Mouse (Mus musculus): ENCODE measurements around the gene Mmp23. TPM values are rescaled to one million over a fixed set of nuclear protein-coding genes. Genes with fewer than 3 reads are reported as not detected.
"Not testable (repeated sequence)": the region's sequence is repeated elsewhere in the genome, so short reads cannot be mapped to it uniquely, and the experiment has no call there.

Gene Mmp23
- polyA plus RNA-seq, 1 experiment: 1.8 TPM

DNA sequence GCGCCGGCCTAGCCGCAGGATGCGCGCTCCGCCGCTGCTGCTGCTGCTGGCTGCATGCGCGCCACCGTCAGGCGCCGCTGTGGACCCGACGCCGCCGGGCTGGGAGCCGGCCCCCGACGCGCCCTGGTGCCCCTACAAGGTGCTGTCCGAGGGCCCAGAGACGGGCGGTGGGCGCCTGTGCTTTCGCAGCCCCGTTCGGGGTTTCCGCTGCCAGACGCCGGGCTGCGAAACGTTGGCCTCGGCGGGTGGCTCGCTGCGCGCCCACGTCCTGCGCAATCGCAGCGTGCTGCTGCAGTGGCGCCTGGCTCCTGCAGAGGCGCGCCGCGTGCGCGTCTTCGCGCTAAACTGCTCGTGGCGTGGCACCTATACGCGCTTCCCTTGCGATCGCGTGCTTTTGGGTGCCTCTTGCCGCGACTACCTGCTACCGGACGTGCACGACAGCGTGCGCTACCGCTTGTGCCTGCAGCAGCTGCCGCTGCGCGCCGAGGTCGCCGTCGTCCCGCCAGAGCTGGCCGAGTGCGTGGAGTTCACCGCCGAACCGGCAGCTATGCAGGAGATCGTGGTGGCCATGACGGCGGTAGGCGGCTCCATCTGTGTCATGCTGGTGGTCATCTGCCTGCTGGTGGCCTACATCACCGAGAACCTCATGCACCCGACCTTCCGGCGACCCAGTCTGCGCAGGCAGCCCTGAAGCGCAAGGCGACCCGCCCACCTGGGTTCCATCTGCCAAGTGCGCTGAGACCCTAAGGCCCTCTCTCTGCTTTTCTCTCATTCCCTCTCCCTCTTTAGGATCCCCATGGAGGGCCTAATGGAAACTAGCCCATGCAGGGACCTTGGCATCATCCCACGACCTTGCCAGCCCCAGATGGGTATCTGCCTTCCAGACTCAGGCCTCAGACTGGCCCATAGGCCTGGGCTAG, 41.6 kb upstream of the Mmp23 start:
- Histone ChIP-seq H3ac (ENCODE audit: control insufficient read depth, insufficient read length) (peak overlapping the region; percentile 43), H3K4me3 (peak overlapping the region; percentile 15), H3K79me2 (ENCODE audit: control insufficient read depth, insufficient read depth) (no peaks in the 10 kb centered on the region), H3K36me3 (ENCODE audit: control insufficient read depth, insufficient read depth) (no peaks in the 10 kb centered on the region), H3K4me2 (ENCODE audit: low read depth) (peak overlapping the region; percentile 69), H3K27me3 (ENCODE audit: control insufficient read depth, insufficient read depth, insufficient read length) (no peaks in the 10 kb centered on the region)
- TF ChIP-seq SRF (IDR thresholded peaks at IDR 0.05; ENCODE audit: control insufficient read depth, insufficient read length, low read depth) (no peak), TCF12 (IDR thresholded peaks at IDR 0.05; ENCODE audit: insufficient read depth, poor library complexity, severe bottlenecking) (no peak), MYOD1 (IDR thresholded peaks at IDR 0.05; ENCODE audit: control insufficient read depth in 1 of 3, insufficient read length in 2 of 3, low read depth in 2 of 3) (peak in 2 of 3 experiments; percentile 25 to 71), E2F4 (IDR thresholded peaks at IDR 0.05; ENCODE audit: insufficient read depth) (no peak), MYOG (IDR thresholded peaks at IDR 0.05; ENCODE audit: control insufficient read depth in 1 of 3, insufficient read depth in 1 of 3, insufficient read length in 2 of 3, low read depth in 2 of 3) (peak in 1 of 3 experiments; percentile 27), REST (IDR thresholded peaks at IDR 0.05; ENCODE audit: insufficient read depth, insufficient read length) (no peak), POLR2A (IDR thresholded peaks at IDR 0.05; ENCODE audit: insufficient read length, low read depth) (peak; percentile 52), CEBPB (IDR thresholded peaks at IDR 0.05; ENCODE audit: insufficient read depth, poor library complexity, severe bottlenecking) (no peak), TCF3 (IDR thresholded peaks at IDR 0.05; ENCODE audit: insufficient read length, low read depth) (no peak), MAX (IDR thresholded peaks at IDR 0.05; ENCODE audit: low read depth) (no peak), USF1 (IDR thresholded peaks at IDR 0.05; ENCODE audit: low read depth) (no peak)

GRCm38 (mm10) chr4:155694111-155694481, 40.9 kb upstream of the Mmp23 start, which contains the start of gene Fndc10:
TSS of gene Fndc10 (plus strand) at chr4:155694342.
- Histone ChIP-seq H3ac (ENCODE audit: control insufficient read depth, insufficient read length) (peak within 1 kb of the TSS; percentile 43), H3K4me3 (peak within 1 kb of the TSS; percentile 15), H3K27me3 (ENCODE audit: control insufficient read depth, insufficient read depth, insufficient read length) (no peaks in the 10 kb centered on the region), H3K4me2 (ENCODE audit: low read depth) (peak within 1 kb of the TSS; percentile 70), H3K79me2 (ENCODE audit: control insufficient read depth, insufficient read depth) (no peaks in the 10 kb centered on the region), H3K36me3 (ENCODE audit: control insufficient read depth, insufficient read depth) (no peaks in the 10 kb centered on the region)
- TF ChIP-seq POLR2A (IDR thresholded peaks at IDR 0.05; ENCODE audit: insufficient read length, low read depth) (peak; percentile 56), REST (IDR thresholded peaks at IDR 0.05; ENCODE audit: insufficient read depth, insufficient read length) (no peak)

DNA sequence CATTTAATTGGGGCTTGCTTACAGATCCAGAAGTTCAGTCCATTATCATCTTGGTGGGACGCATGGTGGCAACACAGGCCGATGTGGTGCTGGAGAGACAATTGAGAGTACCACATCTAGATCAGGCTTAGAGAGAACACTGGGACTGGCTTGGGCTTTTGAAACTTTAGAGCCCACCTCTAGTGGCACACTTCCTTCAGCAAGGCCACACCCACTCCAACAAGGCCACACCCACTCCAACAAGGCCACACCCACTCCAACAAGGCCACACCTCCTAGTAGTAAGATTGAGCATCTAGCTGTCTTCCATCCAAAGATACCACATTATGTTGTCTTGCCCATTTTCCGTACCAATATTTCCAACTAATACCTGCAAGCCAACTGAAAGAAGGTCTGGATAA, 39.2 kb upstream of the Mmp23 start:
- TF ChIP-seq MYOG (IDR thresholded peaks at IDR 0.05; ENCODE audit: control insufficient read depth in 1 of 3, insufficient read depth in 1 of 3, insufficient read length in 2 of 3, low read depth in 2 of 3) (no peak), POLR2A (IDR thresholded peaks at IDR 0.05; ENCODE audit: insufficient read length, low read depth) (no peak)
- no peaks in the 10 kb centered on the region for H3K27me3 ChIP-seq (ENCODE audit: control insufficient read depth, insufficient read depth, insufficient read length)
- H3K4me2 ChIP-seq (ENCODE audit: low read depth): no peak overlapping the region
- no peak overlapping the region for H3ac ChIP-seq (ENCODE audit: control insufficient read depth, insufficient read length)
- no peak overlapping the region for H3K4me3 ChIP-seq
- no peaks in the 10 kb centered on the region for H3K79me2 ChIP-seq (ENCODE audit: control insufficient read depth, insufficient read depth)
- H3K36me3 ChIP-seq (ENCODE audit: control insufficient read depth, insufficient read depth): no peaks in the 10 kb centered on the region

GRCm38 (mm10) chr4:155690571-155691375, 37.6 kb upstream of the Mmp23 start:
- no peaks in the 10 kb centered on the region for H3K79me2 ChIP-seq (ENCODE audit: control insufficient read depth, insufficient read depth)
- no peak overlapping the region for H3K4me3 ChIP-seq
- no peak overlapping the region for H3K4me2 ChIP-seq (ENCODE audit: low read depth)
- no peak for TF ChIP-seq CEBPB (IDR thresholded peaks at IDR 0.05; ENCODE audit: insufficient read depth, poor library complexity, severe bottlenecking)
- no peak for TF ChIP-seq POLR2AphosphoS2 (IDR thresholded peaks at IDR 0.05; ENCODE audit: insufficient read length, low read depth)
- TF ChIP-seq MAX (IDR thresholded peaks at IDR 0.05; ENCODE audit: low read depth): no peak
- no peak for TF ChIP-seq POLR2A (IDR thresholded peaks at IDR 0.05; ENCODE audit: insufficient read length, low read depth)
- no peak for TF ChIP-seq SRF (IDR thresholded peaks at IDR 0.05; ENCODE audit: control insufficient read depth, insufficient read length, low read depth)
- TF ChIP-seq TCF12 (IDR thresholded peaks at IDR 0.05; ENCODE audit: insufficient read depth, poor library complexity, severe bottlenecking): no peak
- TF ChIP-seq USF1 (IDR thresholded peaks at IDR 0.05; ENCODE audit: low read depth): no peak
- TF ChIP-seq MYOG (IDR thresholded peaks at IDR 0.05; ENCODE audit: control insufficient read depth in 1 of 3, insufficient read depth in 1 of 3, insufficient read length in 2 of 3, low read depth in 2 of 3): no peak
- no peak for TF ChIP-seq REST (IDR thresholded peaks at IDR 0.05; ENCODE audit: insufficient read depth, insufficient read length)
- TF ChIP-seq MYOD1 (IDR thresholded peaks at IDR 0.05; ENCODE audit: control insufficient read depth in 1 of 3, insufficient read length in 2 of 3, low read depth in 2 of 3): no peak
- TF ChIP-seq TCF3 (IDR thresholded peaks at IDR 0.05; ENCODE audit: insufficient read length, low read depth): no peak
- no peak for TF ChIP-seq E2F4 (IDR thresholded peaks at IDR 0.05; ENCODE audit: insufficient read depth)
- no peaks in the 10 kb centered on the region for H3K36me3 ChIP-seq (ENCODE audit: control insufficient read depth, insufficient read depth)
- peaks cover 9% of the 10 kb centered on the region for H3K27me3 ChIP-seq (ENCODE audit: control insufficient read depth, insufficient read depth, insufficient read length)
- H3ac ChIP-seq (ENCODE audit: control insufficient read depth, insufficient read length): no peak overlapping the region

DNA sequence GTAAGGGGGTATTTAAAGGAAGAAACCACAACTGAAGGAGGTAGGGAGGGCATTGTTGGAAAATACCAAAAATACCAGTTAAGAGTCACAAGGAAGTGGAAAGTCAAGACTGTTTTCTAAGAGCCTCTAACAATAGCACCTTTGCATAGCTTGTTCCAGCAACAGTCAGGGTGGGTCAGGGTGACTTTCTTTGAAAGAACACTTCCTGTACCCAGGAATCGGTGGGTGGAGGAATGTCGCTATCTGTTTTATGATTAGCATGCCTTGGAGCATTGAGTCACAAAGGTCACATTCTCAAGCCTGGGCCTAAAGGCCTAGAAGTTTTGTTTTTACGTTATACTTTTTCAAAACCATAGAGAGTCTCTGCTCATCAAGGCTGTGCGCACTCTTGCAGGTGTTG, 34.6 kb upstream of the Mmp23 start:
- H3ac ChIP-seq (ENCODE audit: control insufficient read depth, insufficient read length); H3K4me2 ChIP-seq (ENCODE audit: low read depth); H3K4me3 ChIP-seq; H3K36me3 ChIP-seq (ENCODE audit: control insufficient read depth, insufficient read depth); H3K79me2 ChIP-seq (ENCODE audit: control insufficient read depth, insufficient read depth): not testable (repeated sequence)
- H3K27me3 ChIP-seq (ENCODE audit: control insufficient read depth, insufficient read depth, insufficient read length): peaks cover 15% of the 10 kb centered on the region

GRCm38 (mm10) chr4:155683670-155684277, 30.6 kb upstream of the Mmp23 start:
- not testable (repeated sequence) for H3ac ChIP-seq (ENCODE audit: control insufficient read depth, insufficient read length); H3K4me3 ChIP-seq; H3K36me3 ChIP-seq (ENCODE audit: control insufficient read depth, insufficient read depth); H3K4me2 ChIP-seq (ENCODE audit: low read depth); H3K79me2 ChIP-seq (ENCODE audit: control insufficient read depth, insufficient read depth)
- peaks cover 15% of the 10 kb centered on the region for H3K27me3 ChIP-seq (ENCODE audit: control insufficient read depth, insufficient read depth, insufficient read length)
